Mouse (Mus musculus) T-helper 1 cell (primary cell): ENCODE measurements around the gene Pde12.

ENCODE experiments used
- in situ Hi-C: fragments of 300-600 bp; cut with MboI, MseI; formaldehyde crosslinking; loops from one replicate; pipeline ENCODE4 v1.15.1; 2025; ENCODE audit warnings: high pct_unique_total_duplicates

Gene Pde12

GRCm38 (mm10) chr14:26645989-26646650 is 23.6 kb downstream of the Pde12 start:
- in situ Hi-C loops: no loop called here

DNA sequence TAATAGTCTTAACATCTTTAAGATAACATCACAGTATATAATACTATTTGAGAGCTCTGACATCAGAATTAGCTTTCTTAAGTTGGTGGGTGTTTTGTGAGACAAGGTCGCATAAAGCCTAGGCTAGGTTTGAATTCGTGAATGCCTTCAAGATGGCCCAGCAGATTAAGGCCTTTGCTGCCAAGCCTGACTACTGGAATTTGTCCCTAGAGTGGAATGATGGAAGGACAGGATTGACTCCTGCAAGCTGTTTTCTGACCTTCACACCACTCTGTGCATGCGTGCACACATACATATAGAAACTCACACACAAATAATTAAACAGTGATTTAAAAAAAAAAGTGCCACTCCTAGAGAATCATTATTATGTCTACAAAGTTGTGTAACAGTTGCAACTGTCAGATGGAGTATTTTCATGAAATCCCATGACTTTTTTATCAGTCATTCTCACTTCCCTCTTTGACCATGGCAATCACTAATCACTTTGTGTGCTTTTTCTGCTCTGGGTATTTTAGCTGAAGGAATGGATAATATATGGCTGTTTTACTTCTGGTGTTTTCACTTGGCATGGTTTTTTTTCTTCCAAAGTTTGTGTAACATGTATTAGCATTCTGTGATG is 26.6 kb downstream of the Pde12 start:
- in situ Hi-C loops: loop anchor here (5.0 kb wide), 1 partner anchor 156 kb away; no protein-coding TSS in a partner anchor

DNA sequence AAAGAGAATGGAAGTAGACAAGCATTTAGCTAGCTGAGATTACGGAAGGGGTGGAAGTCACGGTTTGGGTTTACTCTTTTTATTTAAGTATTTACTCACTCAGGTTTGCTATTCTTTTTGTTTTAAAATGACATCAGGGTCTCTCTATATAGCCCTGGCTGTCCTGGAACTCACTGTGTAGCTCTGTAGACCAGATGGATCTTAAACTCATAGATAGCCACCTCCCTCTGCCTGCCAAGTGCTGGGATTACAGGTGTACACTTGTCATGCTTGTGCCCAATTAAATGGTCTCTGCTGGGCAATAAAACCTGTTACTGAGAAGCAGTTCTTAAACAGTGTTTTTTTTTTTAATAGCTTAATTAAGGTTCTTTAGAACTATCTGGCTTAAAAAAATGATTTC is 29.7 kb downstream of the Pde12 start:
- in situ Hi-C loops: loop anchor here (5.0 kb wide), 1 partner anchor 153 kb away; no protein-coding TSS in a partner anchor

GRCm38 (mm10) chr14:26639251-26639650 is 30.4 kb downstream of the Pde12 start:
- in situ Hi-C loops: no loop called here

GRCm38 (mm10) chr14:26638708-26639084 is 31.0 kb downstream of the Pde12 start:
- in situ Hi-C loops: no loop called here

- in situ Hi-C loops: no loop called here
Measured at GRCm38 (mm10) chr14:26637851-26638707, 31.6 kb downstream of the Pde12 start, which contains the start of gene Arf4. TSS of gene Arf4 (plus strand) at chr14:26638074.

GRCm38 (mm10) chr14:26637025-26637850 is 32.4 kb downstream of the Pde12 start:
- in situ Hi-C loops: no loop called here

- in situ Hi-C loops: no loop called here
Measured at GRCm38 (mm10) chr14:26626605-26627140, 43.0 kb downstream of the Pde12 start.

DNA sequence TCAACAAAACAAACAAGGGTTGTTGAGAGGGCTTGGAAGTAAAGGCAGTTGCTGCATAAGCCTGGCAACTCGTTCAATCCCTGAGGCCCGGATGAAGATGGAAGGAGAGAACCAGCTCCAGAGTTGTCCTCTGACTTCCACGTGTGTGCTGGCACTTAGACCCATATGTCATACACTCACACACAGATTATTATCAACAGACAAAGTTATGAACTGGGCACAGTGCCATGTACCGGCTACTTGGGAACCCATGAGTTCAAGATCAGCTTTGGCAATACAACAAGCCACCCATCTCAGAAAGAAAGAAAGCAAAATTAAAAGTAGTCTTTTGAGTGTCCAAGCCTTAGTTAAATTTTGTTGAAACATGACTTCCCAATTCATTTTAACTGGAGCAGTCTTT is 44.4 kb downstream of the Pde12 start:
- in situ Hi-C loops: no loop called here

DNA sequence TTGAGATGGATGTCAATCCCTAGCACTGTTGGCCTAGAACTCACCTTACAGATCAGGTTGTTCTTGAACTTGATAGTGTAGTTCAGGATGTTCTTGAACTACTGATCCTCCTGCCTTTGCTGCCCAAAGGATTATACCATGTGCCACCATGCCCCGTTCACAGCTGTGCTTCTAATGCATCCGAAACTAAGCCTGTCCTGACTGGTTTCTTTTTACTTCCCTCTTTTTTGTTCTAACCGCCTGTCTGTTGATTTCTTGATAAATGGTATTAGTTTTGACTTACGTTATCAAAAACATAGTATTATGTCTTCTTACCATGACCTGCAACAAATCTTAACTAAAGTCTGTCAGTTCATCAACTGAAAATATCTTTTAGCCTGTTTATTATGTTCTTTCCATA is 59.0 kb downstream of the Pde12 start:
- in situ Hi-C loops: no loop called here
